Mouse (Mus musculus) adrenal gland, postnatal 10 days (tissue): ENCODE data around the gene Aicda. TPM values are rescaled to one million over a fixed set of nuclear protein-coding genes. Genes with fewer than 3 reads are reported as not detected.
A peak's percentile ranks its signal among the peaks of the same experiment; 100 is the strongest.
"Not testable (repeated sequence)": the region's sequence is repeated elsewhere in the genome, so short reads cannot be mapped to it uniquely, and the experiment has no call there.

Source experiments
- DNase-seq: peaks from one replicate; pipeline ENCODE4 v3.0.0; 2021; ENCODE audit warnings: mixed read lengths
- total RNA-seq, 2 experiments: library from RNA; stranded (reverse); gene quantifications; 2 replicates each; pipeline ENCODE4 v1.2.3; 2021

Aicda gene
- total RNA-seq, 2 experiments from 2014 or later = not detected

DNA sequence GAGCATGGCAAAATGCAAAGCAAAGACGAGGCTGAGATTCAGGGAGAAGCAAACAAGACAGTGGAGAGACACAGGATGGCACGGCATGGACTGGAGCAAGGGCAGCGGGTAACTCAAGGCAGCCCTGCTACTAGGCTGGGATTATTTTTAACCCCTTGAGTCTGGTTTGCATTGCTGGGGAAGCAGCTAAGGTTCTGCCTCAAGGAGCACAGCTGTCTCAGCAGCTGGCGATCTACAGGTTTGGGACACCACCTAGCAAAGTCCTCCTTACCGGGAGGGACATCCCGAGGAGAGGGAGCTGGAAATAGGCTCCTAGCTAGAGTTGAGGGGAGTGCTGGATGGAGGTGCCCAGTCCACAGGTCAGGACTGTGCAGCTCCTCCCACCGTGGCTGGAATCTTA, 1.7 kb downstream of the Aicda start:
- no peak for DNase-seq

DNA sequence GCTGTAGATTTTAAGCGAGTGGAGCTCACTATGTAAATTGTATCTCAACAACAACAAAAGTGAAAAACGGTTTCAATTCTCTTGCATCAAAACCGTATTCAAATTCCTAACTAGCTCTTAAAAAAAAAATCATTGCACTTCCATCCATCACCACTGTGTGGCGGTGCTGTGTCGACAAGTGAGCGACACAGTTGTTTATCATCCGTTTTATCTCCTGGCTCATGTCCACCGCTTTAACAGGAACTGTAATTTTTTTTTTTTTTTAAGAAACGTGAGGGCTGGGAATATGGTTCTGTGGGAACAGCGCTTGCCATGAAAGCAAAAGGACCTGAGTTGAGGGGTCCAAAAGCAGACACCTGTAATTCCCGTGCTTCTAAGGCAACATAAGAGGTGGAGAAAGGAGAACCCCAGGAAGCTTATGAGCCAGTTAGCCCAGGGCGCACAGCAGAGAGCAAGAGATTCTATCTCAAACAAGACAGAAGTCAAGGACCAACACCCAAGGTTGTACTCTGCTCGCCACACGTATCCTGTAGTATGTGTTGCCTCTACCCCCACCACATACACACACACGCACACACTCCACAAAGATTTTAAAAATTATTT, 3.5 kb downstream of the Aicda start:
- DNase-seq = peak; percentile 77

DNA sequence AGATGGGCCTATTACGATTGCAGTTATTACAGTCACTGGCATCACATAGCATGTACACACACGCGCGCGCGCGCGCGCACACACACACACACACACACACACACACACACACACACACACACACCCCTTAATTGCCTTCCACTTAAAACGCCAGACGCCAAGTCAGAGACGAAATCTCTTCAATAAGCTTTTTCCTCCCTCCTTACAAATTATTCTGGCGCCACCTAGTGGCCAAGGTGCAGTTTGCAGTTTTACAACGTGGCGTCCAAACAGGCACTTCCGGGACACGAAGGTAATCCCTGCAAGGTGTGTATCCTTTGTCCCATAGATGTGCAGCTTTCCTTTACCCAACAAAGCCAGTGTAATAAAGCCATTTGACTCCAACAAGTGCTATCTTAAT, 6.8 kb downstream of the Aicda start:
- peak; percentile 78 for DNase-seq

DNA sequence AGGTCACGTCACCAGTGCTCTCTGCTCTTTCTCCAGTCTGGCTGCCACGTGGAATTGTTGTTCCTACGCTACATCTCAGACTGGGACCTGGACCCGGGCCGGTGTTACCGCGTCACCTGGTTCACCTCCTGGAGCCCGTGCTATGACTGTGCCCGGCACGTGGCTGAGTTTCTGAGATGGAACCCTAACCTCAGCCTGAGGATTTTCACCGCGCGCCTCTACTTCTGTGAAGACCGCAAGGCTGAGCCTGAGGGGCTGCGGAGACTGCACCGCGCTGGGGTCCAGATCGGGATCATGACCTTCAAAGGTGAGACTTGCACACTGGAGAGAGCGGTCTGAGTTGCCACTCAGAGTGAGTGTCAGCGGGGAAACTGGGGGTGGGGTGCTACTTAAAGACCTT, 7.4 kb downstream of the Aicda start:
- DNase-seq = no peak

GRCm38 (mm10) chr6:122562463-122562862, 8.9 kb downstream of the Aicda start:
- peak; percentile 68 for DNase-seq

DNA sequence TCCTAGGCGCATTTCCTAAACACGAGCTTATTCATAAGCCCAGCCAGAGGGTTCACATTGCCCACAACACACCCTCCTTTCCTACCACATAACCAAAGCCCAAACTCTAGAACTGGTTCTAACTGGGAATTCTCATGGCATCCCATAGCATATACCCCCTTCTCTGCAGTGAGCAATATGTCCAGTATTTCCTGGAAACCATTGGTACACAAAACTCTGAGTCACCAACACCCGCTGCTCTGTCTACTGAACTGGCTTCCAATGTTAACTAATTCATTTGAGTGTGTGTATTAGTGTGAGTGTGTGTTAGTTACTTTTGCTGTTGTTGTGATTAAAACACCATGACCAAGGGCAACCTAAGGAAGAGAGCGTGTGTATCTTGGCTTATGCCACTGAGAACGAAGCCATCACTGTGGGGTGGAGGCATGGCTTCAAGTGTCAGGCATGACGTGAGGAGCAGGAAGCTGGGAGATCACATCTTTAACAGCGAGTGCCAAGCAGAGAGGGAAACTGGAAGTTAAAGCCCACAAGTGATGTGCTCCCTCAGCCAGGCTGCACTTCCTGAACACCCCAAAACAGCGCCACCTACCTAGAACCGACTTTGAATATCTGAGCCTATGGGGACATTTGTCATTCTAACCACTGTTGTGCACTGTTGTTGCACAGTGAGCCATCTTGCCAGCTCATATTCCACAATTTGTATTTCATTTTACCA, 11.6 kb downstream of the Aicda start:
- DNase-seq = no peak

- no peak for DNase-seq
Observed at GRCm38 (mm10) chr6:122569113-122569512, 15.5 kb downstream of the Aicda start.

GRCm38 (mm10) chr6:122569762-122570161, 16.2 kb downstream of the Aicda start:
- no peak for DNase-seq

DNA sequence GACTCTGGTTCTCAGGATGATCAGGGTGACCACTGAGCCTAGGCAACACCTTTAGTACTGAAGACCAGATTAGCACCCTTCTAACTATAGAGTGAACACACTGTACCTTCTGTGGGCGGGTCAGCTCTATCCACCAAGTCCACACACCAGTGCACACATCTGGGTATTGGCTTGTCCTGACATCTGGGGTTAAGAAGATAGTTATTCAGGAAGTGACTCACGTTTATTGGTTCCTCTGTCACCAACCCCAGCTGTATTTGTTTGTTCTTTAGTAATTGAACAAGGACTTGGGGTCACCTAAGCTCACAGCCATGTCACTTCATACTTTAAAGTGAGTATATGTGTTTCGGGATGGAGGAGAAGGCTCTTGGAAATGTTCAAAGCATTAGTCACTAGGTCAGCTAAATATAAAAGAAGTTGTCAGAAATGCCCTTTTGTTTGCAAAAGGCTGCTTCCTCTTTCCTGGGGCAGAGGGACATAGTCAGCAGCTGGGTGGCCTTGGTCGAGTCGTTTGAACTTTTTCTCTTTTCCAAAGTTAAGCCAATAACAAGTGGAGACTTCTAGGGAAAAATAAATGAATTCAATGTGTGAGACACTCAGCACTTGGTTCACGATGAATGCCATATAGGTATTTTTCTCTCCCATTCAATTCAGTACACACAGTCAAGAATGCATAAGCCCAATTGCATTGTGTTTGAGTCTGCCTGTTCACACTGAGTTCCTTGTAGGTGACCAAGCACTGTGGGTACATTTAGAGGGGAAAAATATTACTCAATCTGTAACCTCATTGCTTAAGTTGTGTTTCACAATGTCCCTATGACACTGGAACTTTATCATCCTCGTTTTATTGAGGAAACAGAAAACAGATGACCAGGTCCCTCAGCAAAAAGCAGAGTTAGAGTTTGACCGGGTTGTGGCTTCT, 17.4 kb downstream of the Aicda start:
- peak; percentile 17 for DNase-seq

GRCm38 (mm10) chr6:122571617-122571959, 18.0 kb downstream of the Aicda start:
- DNase-seq = no peak

DNA sequence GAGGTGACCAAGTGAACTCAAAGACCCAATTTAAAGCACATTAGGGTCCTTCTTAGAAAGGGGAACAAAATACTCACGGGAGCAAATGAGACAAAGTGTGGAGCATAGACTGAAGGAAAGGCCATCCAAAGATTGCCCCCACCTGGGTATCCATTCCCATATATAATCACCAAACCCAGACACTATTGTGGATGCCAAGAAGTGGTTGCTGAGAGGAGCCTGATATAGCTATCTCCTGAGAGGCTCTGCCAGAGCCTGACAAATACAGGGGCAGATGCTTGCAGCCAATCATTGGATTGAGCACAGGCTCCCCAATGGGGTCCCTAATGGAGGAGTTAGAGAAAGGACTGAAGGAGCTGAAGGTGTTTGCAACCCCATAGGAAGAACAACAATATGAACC, 21.4 kb downstream of the Aicda start:
- not testable (repeated sequence) for DNase-seq

DNA sequence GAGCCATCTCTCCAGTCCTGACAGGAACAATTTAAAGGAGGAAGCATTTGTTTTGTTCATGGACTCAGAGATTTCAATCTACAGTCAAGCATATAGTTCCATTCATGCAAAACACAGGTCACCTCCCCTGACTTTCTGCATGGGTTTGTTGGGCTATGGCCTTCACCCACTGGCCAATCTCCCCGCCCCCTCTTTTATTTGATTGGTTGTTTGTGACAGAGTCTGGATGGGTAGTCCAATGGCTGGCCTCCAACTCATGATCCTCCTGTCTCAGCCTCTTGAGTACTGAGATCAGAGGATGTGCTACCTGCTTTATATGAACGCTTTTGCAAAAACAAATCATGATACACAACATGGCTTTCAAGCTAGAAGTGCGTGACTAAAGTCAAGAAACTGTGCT, 23.4 kb downstream of the Aicda start:
- no peak for DNase-seq

GRCm38 (mm10) chr6:122579086-122579485, 25.5 kb downstream of the Aicda start:
- no peak for DNase-seq

DNA sequence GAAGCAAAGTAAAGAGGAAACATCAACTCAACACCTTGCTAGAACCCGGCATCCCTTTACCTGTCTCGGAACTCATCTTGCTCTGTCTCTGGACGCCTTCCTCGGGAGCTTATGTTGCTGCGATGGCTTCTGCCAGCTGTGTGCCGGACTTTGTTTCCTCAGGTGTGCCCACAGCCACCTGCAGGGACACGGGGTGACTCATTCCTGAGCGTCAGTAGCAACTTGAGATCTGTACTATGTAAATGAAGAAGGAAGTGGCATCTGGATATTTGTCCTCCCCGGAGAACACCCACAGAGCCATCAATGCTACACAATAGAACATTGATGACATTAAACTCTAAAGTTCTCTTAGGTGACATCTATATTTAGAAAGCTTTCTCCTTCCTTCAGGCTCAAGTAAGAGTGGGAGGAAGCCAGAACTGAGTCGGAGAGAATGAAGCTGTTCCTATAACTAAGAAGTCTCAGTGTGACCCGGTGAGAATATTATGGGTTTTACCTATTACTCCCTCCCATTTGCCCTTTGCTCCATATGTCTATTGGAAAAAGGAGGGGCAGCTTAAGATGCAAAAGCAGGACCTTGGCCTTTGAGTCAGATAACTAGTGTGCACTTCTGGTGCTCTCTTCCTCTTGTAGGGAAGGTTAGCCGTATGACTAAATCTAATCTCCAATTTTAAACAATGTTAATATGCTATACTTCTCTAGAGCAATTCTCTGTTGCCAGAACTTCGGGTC, 37.6 kb downstream of the Aicda start:
- no peak for DNase-seq

DNA sequence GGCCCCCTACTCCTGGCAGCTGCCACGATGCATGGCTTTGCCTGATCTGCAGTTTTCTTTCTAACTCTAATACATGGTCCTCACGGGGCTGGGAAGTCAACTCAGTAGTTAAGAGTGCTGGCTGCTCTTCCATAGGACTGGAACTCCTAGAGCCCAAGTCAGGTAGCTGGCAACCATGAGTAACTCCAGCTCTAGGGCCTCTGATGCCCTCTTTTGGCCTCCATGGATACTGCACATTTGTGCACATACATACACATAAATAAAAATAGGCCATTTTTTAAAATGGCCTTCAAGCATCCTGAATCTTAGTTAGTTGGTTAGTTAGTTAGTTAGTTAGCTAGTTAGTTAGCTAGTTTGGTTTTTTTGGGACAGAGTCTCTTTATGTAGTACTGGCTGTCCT, 39.3 kb downstream of the Aicda start:
- no peak for DNase-seq

DNA sequence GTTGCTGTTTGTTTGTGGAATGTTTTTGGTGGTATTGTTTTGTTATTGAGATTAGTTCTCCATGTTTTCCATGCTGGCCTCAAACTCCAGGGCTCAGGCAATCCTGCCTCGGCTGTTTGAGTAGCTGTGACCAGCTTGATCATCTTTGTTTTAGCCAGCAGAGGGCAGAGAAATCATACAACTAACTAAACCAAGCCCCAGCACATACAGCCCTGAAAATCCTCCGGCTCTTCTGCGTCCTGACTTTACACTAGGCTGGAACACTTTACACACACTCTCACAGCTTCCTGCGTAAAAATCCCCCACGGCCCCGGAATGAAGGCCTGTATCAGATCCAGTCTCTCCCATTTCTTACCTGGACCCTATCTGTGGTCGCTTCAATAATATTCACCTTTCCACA, 42.0 kb downstream of the Aicda start:
- DNase-seq = peak; percentile 47

GRCm38 (mm10) chr6:122596608-122597007, 43.0 kb downstream of the Aicda start:
- no peak for DNase-seq

DNA sequence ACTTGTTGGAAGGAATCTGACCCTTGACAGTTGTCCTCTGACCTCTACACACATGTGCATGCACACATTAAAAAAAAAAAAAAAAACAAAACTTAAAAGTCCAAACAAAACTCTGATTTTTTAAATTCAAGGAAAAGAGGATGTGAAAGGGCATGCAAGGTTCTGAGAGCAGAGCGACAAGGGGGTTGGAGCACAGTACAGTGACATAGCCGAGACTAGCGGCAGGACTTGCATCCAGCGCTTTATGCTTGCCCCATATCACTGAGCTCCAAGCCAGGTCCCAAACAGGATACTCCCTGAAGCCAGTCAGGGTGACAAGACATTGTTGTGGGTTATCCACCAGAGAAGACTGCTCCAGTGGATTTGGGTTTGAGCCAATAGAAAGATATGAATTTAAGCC, 44.4 kb downstream of the Aicda start:
- no peak for DNase-seq

- no peak for DNase-seq
Observed at GRCm38 (mm10) chr6:122598436-122598835, 44.8 kb downstream of the Aicda start.

- no peak for DNase-seq
Observed at GRCm38 (mm10) chr6:122599054-122599737, 45.6 kb downstream of the Aicda start.

DNA sequence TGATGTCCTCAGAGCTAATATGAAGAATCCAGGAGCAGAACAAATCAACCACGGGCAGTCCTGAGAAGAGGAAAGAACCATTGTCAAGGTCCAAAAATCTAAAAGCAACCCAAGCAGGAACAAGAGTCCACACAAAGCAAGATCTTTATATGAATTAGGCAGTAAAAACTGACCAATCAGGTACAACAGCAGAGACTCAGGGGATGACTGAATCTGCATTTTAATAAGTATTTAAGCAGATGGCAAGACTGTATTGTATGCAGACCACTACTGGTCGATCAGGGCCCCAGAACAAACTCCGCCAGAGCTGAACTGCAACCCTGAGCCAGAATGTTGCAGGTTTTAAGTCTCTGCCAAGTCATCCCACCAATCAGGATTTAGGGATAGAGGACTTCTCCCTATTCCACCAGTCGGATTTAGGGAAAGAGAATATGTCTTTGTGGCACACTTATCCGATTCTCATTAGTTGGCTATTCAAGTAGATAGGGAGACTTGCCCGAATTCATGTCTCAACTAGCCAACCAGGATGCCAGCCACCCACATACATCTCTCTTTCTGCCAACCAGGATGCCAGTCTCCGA, 46.6 kb downstream of the Aicda start:
- no peak for DNase-seq

GRCm38 (mm10) chr6:122601031-122601430, 47.4 kb downstream of the Aicda start:
- no peak for DNase-seq
